Mouse (Mus musculus) cerebellum, adult 8-10 months (tissue): ENCODE data around the gene Atp5g3.
A peak's percentile ranks its signal among the peaks of the same experiment; 100 is the strongest.
"Not testable (repeated sequence)": the region's sequence is repeated elsewhere in the genome, so short reads cannot be mapped to it uniquely, and the experiment has no call there.

Source experiments
- DNase-seq: peaks from one replicate; pipeline ENCODE4 v3.0.0; 2022

Gene Atp5g3

GRCm38 (mm10) chr2:73911175-73911700, at the start of gene Atp5g3:
Gene Atp5g3, minus strand, starts transcription at chr2:73911326.
- DNase-seq: peak; percentile 94

- no peak for DNase-seq
Measured at GRCm38 (mm10) chr2:73958342-73958741, 47.2 kb upstream of the Atp5g3 start.

GRCm38 (mm10) chr2:73953612-73954011, 42.5 kb upstream of the Atp5g3 start:
- no peak for DNase-seq

GRCm38 (mm10) chr2:73952597-73953219, 41.6 kb upstream of the Atp5g3 start:
- no peak for DNase-seq

GRCm38 (mm10) chr2:73947360-73947759, 36.2 kb upstream of the Atp5g3 start:
- no peak for DNase-seq

- no peak for DNase-seq
Measured at GRCm38 (mm10) chr2:73943735-73944134, 32.6 kb upstream of the Atp5g3 start.

GRCm38 (mm10) chr2:73942844-73943243, 31.7 kb upstream of the Atp5g3 start:
- no peak for DNase-seq

GRCm38 (mm10) chr2:73941281-73941680, 30.2 kb upstream of the Atp5g3 start:
- no peak for DNase-seq

- no peak for DNase-seq
Measured at GRCm38 (mm10) chr2:73940471-73940870, 29.3 kb upstream of the Atp5g3 start.

GRCm38 (mm10) chr2:73938896-73939295, 27.8 kb upstream of the Atp5g3 start:
- DNase-seq: no peak

GRCm38 (mm10) chr2:73932676-73933313, 21.7 kb upstream of the Atp5g3 start:
- peak; percentile 95 for DNase-seq

GRCm38 (mm10) chr2:73927711-73928110, 16.6 kb upstream of the Atp5g3 start:
- no peak for DNase-seq

GRCm38 (mm10) chr2:73925539-73925938, 14.4 kb upstream of the Atp5g3 start:
- no peak for DNase-seq

- DNase-seq: peak; percentile 90
Measured at GRCm38 (mm10) chr2:73925089-73925488, 14.0 kb upstream of the Atp5g3 start.

- no peak for DNase-seq
Measured at GRCm38 (mm10) chr2:73919642-73920041, 8.5 kb upstream of the Atp5g3 start.

- no peak for DNase-seq
Measured at GRCm38 (mm10) chr2:73912264-73912663, 1.1 kb upstream of the Atp5g3 start.

- DNase-seq: peak; percentile 56
Measured at GRCm38 (mm10) chr2:73910571-73911174, 453 bp downstream of the Atp5g3 start.

- no peak for DNase-seq
Measured at GRCm38 (mm10) chr2:73909116-73909515, 2.0 kb downstream of the Atp5g3 start.

- not testable (repeated sequence) for DNase-seq
Measured at GRCm38 (mm10) chr2:73904679-73905078, 6.4 kb downstream of the Atp5g3 start.

GRCm38 (mm10) chr2:73903536-73903935, 7.6 kb downstream of the Atp5g3 start:
- DNase-seq: no peak

- DNase-seq: not testable (repeated sequence)
Measured at GRCm38 (mm10) chr2:73902328-73902727, 8.8 kb downstream of the Atp5g3 start.

- DNase-seq: no peak
Measured at GRCm38 (mm10) chr2:73901169-73901568, 10.0 kb downstream of the Atp5g3 start.

GRCm38 (mm10) chr2:73900364-73900763, 10.8 kb downstream of the Atp5g3 start:
- no peak for DNase-seq

GRCm38 (mm10) chr2:73896919-73897318, 14.2 kb downstream of the Atp5g3 start:
- DNase-seq: not testable (repeated sequence)
